Mouse (Mus musculus): ENCODE data around the gene Ccdc14.
"Not testable (repeated sequence)": the region's sequence is repeated elsewhere in the genome, so short reads cannot be mapped to it uniquely, and the experiment has no call there.

GRCm38 (mm10) chr16:34698721-34699120 lies 8.3 kb downstream of the Ccdc14 start:
- TF ChIP-seq SIN3A (IDR thresholded peaks at IDR 0.05; ENCODE audit: low read length); POLR2A (IDR thresholded peaks at IDR 0.05; ENCODE audit: control insufficient read depth in 1 of 2, insufficient read depth in 1 of 2, low read depth in 1 of 2, low read length in 2 of 2, poor library complexity in 1 of 2); MYC (IDR thresholded peaks at IDR 0.05; ENCODE audit: low read depth, low read length); CHD1 (IDR thresholded peaks at IDR 0.05; ENCODE audit: low read depth, low read length); EP300 (IDR thresholded peaks at IDR 0.05; ENCODE audit: low read depth in 1 of 2, low read length in 2 of 2); MYB (IDR thresholded peaks at IDR 0.05; ENCODE audit: low read depth, low read length); USF1 (IDR thresholded peaks at IDR 0.05; ENCODE audit: low read depth, low read length); HCFC1 (IDR thresholded peaks at IDR 0.05; ENCODE audit: low read depth, low read length); E2F4 (IDR thresholded peaks at IDR 0.05; ENCODE audit: borderline replicate concordance, low read depth, low read length); CTCF (IDR thresholded peaks at IDR 0.05 in 2 of 3, conservative IDR thresholded peaks at IDR 0.05 in 1 of 3; ENCODE audit: control insufficient read depth in 1 of 3, insufficient read depth in 1 of 3, low read depth in 2 of 3, low read length in 3 of 3, poor library complexity in 1 of 3, severe bottlenecking in 1 of 3): not testable (repeated sequence)

All from MEL (cell line).